In genomic region chr6:109419505-109420239, GRCm38 (mm10) we compare ENCODE assay signal across 33 mouse cellular contexts.
"Had no signal": no experiment of that assay in that cellular context is flagged by ENCODE, and none has a peak within 500 bp of the region (broad histone marks: within the 10 kb centered on the region; RNA-seq: fewer than 3 reads in every experiment).

No protein-coding gene starts in this region.

- H3K36me3 ChIP-seq: heart, embryonic 10.5 days; heart, embryonic 12.5 days; heart, embryonic 13.5 days; heart, embryonic 15.5 days; hindbrain, embryonic 10.5 days; hindbrain, embryonic 12.5 days; hindbrain, embryonic 13.5 days; hindbrain, embryonic 15.5 days; intestine, embryonic 15.5 days had no signal

- H3K4me3 ChIP-seq: heart, adult 2 months; heart, embryonic 10.5 days; heart, embryonic 12.5 days; heart, embryonic 13.5 days; heart, embryonic 15.5 days; hindbrain, embryonic 10.5 days; hindbrain, embryonic 12.5 days; hindbrain, embryonic 13.5 days; hindbrain, embryonic 15.5 days; intestine, embryonic 15.5 days; layer of hippocampus, adult 2 months; left cerebral cortex, adult 2 months had no signal

- ATAC-seq: hindbrain, embryonic 16.5 days; hindbrain, postnatal 0 days; inflammation-experienced regulatory T-cells, adult 6 months; intestine, embryonic 15.5 days; intestine, embryonic 16.5 days; intestine, postnatal 0 days had no signal

- H3K27ac ChIP-seq: heart, adult 2 months; heart, embryonic 10.5 days; heart, embryonic 13.5 days; heart, embryonic 15.5 days; hindbrain, embryonic 10.5 days; hindbrain, embryonic 12.5 days; hindbrain, embryonic 13.5 days; hindbrain, embryonic 14.5 days; hindbrain, embryonic 15.5 days; hindbrain, postnatal 0 days; intestine, embryonic 15.5 days; kidney, postnatal 0 days; layer of hippocampus, adult 2 months; left cerebral cortex, adult 2 months had no signal

- H3K27me3 ChIP-seq: heart, embryonic 12.5 days; heart, embryonic 13.5 days; heart, embryonic 15.5 days; hindbrain, embryonic 12.5 days; hindbrain, embryonic 13.5 days; hindbrain, embryonic 15.5 days; intestine, embryonic 15.5 days had no signal

- H3K4me1 ChIP-seq: heart, embryonic 10.5 days; heart, embryonic 12.5 days; heart, embryonic 13.5 days; heart, embryonic 15.5 days; hindbrain, embryonic 10.5 days; hindbrain, embryonic 12.5 days; hindbrain, embryonic 13.5 days; hindbrain, embryonic 15.5 days; intestine, embryonic 15.5 days had no signal

- DNase-seq: heart, adult 2 months; heart, postnatal 10 days; heart, postnatal 14 days; heart, postnatal 36 days; heart, postnatal 4 days; kidney, adult 11 months; kidney, adult 18-20 months; kidney, adult 2 months; kidney, adult 8-10 months; kidney, adult 9 months; kidney, postnatal 14 days; kidney, postnatal 25 days; layer of hippocampus, adult 9-11 months; layer of hippocampus, postnatal 36 days had no signal

- H3K9me3 ChIP-seq: heart, embryonic 10.5 days; heart, embryonic 12.5 days; heart, embryonic 13.5 days; heart, embryonic 15.5 days; hindbrain, embryonic 10.5 days; hindbrain, embryonic 12.5 days; hindbrain, embryonic 13.5 days; hindbrain, embryonic 15.5 days; intestine, embryonic 15.5 days had no signal

- H3K9ac ChIP-seq: heart, embryonic 12.5 days; heart, embryonic 13.5 days; heart, embryonic 15.5 days; hindbrain, embryonic 12.5 days; hindbrain, embryonic 13.5 days; hindbrain, embryonic 14.5 days; hindbrain, embryonic 15.5 days; intestine, embryonic 15.5 days had no signal

- H3K4me2 ChIP-seq: heart, embryonic 11.5 days; heart, embryonic 12.5 days; heart, embryonic 13.5 days; heart, embryonic 15.5 days; hindbrain, embryonic 12.5 days; hindbrain, embryonic 13.5 days; hindbrain, embryonic 14.5 days; hindbrain, embryonic 15.5 days; intestine, embryonic 15.5 days had no signal
